Mouse (Mus musculus): ENCODE measurements around the gene Tmem176b. TPM values are rescaled to one million over a fixed set of nuclear protein-coding genes. Genes with fewer than 3 reads are reported as not detected.

The Tmem176b gene
- 0.74 and 4.7 TPM in 2 replicates for total RNA-seq (2012; rRNA removed)

DNA sequence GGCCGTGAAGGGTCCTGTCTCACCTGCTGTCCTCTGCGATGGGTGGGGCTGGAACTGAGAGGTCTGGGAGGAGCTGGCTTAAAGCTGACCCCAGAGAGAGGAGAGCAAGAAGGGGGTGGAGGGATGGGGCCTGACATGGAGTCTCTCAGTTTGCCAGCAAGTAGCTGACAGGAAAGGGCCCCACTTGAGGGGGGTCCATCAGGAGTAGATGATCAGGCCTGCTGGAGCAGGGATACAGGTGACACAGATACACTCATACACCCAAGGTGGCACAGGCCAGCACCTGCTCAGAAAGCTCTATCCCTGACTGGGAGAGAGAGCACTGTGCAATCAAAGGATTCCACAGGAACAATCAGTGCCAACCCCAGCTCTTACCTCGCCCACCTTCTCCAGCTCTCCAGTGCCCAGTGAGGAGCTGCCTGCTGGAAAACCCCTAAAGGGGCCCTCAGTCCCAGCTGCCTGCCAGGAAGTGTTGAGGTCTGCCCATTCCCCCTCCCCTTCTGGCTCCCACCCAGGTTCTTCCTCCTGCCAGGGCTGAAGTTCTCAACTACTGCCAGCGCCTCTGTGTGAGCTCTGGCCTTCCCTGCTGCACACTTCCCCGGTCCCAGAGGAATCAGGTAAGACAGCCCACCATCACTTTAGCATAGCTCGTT lies at the start of gene Tmem176b:
TSS of gene Tmem176b (minus strand) at position 524 of the 653 bp plus-strand sequence.
- in situ Hi-C loops (cut with MboI; ENCODE audit: low sequenced_read_pairs in 2 of 2, unreplicated experiment in 2 of 2) = no loop called here
- Histone ChIP-seq H3K36me3 (ENCODE audit: control insufficient read depth, insufficient read depth, low read length, poor library complexity, severe bottlenecking) (no peaks in the 10 kb centered on the region), H3K27ac (ENCODE audit: insufficient read depth, low read depth, low read length, poor library complexity, severe bottlenecking) (no peak within 1 kb of the TSS), H3K4me3 (ENCODE audit: insufficient read depth in 1 of 2, low read depth in 1 of 2, low read length in 2 of 2, poor library complexity in 1 of 2, severe bottlenecking in 1 of 2) (no peak within 1 kb of the TSS), H3K9ac (ENCODE audit: insufficient read depth, low read depth, low read length, poor library complexity, severe bottlenecking) (no peak within 1 kb of the TSS), H3K9me3 (ENCODE audit: control insufficient read depth, insufficient read depth, low read depth, low read length) (no peaks in the 10 kb centered on the region), H3K4me1 (ENCODE audit: control insufficient read depth in 2 of 2, insufficient read depth in 2 of 2, low read length in 2 of 2, poor library complexity in 1 of 2) (no peaks in the 10 kb centered on the region)
- TF ChIP-seq HCFC1 (IDR thresholded peaks at IDR 0.05; ENCODE audit: borderline replicate concordance, insufficient read depth, low read length) (no peak), ZNF384 (IDR thresholded peaks at IDR 0.05; ENCODE audit: low read depth, low read length) (no peak), CHD2 (IDR thresholded peaks at IDR 0.05; ENCODE audit: low read depth, low read length) (no peak), MAFK (IDR thresholded peaks at IDR 0.05; ENCODE audit: insufficient read depth, low read depth, low read length) (no peak)
- DNase-seq (ENCODE audit: low read depth, low spot score) = no peak

DNA sequence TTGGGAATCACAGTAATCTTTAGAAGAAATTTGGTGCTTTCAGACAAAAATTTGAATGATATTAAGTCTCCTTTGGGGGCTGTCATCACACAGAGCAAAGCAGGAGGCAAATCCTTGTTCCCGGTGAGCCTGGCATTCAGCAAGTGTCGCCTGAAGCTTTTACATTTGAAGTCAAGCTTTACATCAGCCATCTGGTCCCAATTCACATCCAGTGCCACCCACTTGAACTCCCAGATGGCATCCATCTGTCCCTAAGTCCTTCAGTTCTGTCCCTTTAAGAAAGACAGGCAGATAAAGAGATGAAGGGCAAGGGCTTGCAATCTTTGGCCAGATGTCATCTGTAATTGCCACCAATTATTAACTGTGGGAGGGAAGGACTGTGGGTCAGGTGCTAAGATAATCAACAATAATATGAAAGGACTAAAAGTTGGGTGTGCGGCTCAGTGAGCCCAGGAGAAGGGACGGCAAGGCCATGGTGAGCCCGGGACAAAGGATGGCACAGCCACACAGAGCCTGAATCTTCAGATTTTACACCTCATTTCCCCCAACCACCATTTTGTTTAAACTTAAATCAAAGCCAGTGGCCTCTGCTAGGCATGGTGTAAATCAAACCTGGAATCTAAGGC lies 35.3 kb upstream of the Tmem176b start:
- H3K4me3 ChIP-seq (ENCODE audit: insufficient read depth in 1 of 2, low read depth in 1 of 2, low read length in 2 of 2, poor library complexity in 1 of 2, severe bottlenecking in 1 of 2) = no peak overlapping the region
- DNase-seq (ENCODE audit: low read depth, low spot score) = no peak
- no peaks in the 10 kb centered on the region for H3K9me3 ChIP-seq (ENCODE audit: control insufficient read depth, insufficient read depth, low read depth, low read length)
- H3K27ac ChIP-seq (ENCODE audit: insufficient read depth, low read depth, low read length, poor library complexity, severe bottlenecking) = no peak overlapping the region
- no peaks in the 10 kb centered on the region for H3K36me3 ChIP-seq (ENCODE audit: control insufficient read depth, insufficient read depth, low read length, poor library complexity, severe bottlenecking)
- no peak for TF ChIP-seq ZC3H11A (IDR thresholded peaks at IDR 0.05; ENCODE audit: borderline replicate concordance, low read depth, low read length)
- no peak for TF ChIP-seq ZNF384 (IDR thresholded peaks at IDR 0.05; ENCODE audit: low read depth, low read length)
- no peak for TF ChIP-seq MAFK (IDR thresholded peaks at IDR 0.05; ENCODE audit: insufficient read depth, low read depth, low read length)
- TF ChIP-seq CHD2 (IDR thresholded peaks at IDR 0.05; ENCODE audit: low read depth, low read length) = no peak
- TF ChIP-seq HCFC1 (IDR thresholded peaks at IDR 0.05; ENCODE audit: borderline replicate concordance, insufficient read depth, low read length) = no peak
- no peaks in the 10 kb centered on the region for H3K4me1 ChIP-seq (ENCODE audit: control insufficient read depth in 2 of 2, insufficient read depth in 2 of 2, low read length in 2 of 2, poor library complexity in 1 of 2)
- no peak overlapping the region for H3K9ac ChIP-seq (ENCODE audit: insufficient read depth, low read depth, low read length, poor library complexity, severe bottlenecking)
- in situ Hi-C loops (cut with MboI; ENCODE audit: low sequenced_read_pairs in 2 of 2, unreplicated experiment in 2 of 2) = no loop called here

DNA sequence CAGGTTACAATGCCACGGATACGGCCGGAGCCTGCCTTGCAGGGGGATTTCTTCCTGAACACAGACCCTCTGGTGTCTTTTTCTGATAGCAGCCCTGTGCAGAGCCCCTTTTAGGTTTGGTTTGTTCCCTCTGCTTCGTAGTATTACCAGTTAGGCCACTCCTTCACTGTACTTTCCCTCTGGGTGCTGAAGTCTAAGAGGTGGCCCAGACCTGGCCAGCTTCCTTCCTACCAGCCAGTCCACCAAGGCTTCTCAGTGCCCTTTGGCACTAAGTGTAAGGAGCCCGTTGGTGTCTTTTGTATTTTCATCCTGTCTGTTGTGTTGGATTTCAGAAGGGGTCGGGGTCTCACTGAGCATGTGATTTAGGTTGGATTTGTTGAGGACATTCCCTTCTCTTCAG lies 34.2 kb upstream of the Tmem176b start:
- no peak overlapping the region for H3K4me3 ChIP-seq (ENCODE audit: insufficient read depth in 1 of 2, low read depth in 1 of 2, low read length in 2 of 2, poor library complexity in 1 of 2, severe bottlenecking in 1 of 2)
- in situ Hi-C loops (cut with MboI; ENCODE audit: low sequenced_read_pairs in 2 of 2, unreplicated experiment in 2 of 2) = no loop called here
- H3K4me1 ChIP-seq (ENCODE audit: control insufficient read depth in 2 of 2, insufficient read depth in 2 of 2, low read length in 2 of 2, poor library complexity in 1 of 2) = no peaks in the 10 kb centered on the region
- DNase-seq (ENCODE audit: low read depth, low spot score) = no peak
- H3K27ac ChIP-seq (ENCODE audit: insufficient read depth, low read depth, low read length, poor library complexity, severe bottlenecking) = no peak overlapping the region
- H3K9ac ChIP-seq (ENCODE audit: insufficient read depth, low read depth, low read length, poor library complexity, severe bottlenecking) = no peak overlapping the region
- TF ChIP-seq CHD2 (IDR thresholded peaks at IDR 0.05; ENCODE audit: low read depth, low read length) (no peak), ZNF384 (IDR thresholded peaks at IDR 0.05; ENCODE audit: low read depth, low read length) (no peak), HCFC1 (IDR thresholded peaks at IDR 0.05; ENCODE audit: borderline replicate concordance, insufficient read depth, low read length) (no peak), ZC3H11A (IDR thresholded peaks at IDR 0.05; ENCODE audit: borderline replicate concordance, low read depth, low read length) (no peak), MAFK (IDR thresholded peaks at IDR 0.05; ENCODE audit: insufficient read depth, low read depth, low read length) (no peak)
- H3K9me3 ChIP-seq (ENCODE audit: control insufficient read depth, insufficient read depth, low read depth, low read length) = no peaks in the 10 kb centered on the region
- no peaks in the 10 kb centered on the region for H3K36me3 ChIP-seq (ENCODE audit: control insufficient read depth, insufficient read depth, low read length, poor library complexity, severe bottlenecking)

DNA sequence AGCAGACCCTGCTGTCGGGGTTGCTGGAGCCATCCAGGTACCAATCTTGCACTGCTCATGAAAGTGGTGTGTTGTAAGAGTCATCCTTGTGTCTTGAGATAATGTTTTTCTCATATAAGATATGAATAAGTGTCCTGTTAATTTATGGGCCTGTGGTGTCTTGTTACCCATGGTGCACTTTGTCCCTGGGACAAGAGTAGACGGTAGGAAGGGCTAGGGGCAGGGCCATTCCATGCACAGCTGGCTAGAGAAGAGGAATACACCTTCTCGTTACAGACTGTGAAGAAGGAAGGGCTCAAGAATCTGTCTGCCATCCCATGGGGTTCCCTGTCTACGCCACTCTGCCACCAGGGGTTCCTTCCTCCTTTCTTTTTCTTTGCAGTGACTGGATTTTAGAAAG lies 33.3 kb upstream of the Tmem176b start:
- TF ChIP-seq ZC3H11A (IDR thresholded peaks at IDR 0.05; ENCODE audit: borderline replicate concordance, low read depth, low read length) = no peak
- no peak for TF ChIP-seq CHD2 (IDR thresholded peaks at IDR 0.05; ENCODE audit: low read depth, low read length)
- TF ChIP-seq ZNF384 (IDR thresholded peaks at IDR 0.05; ENCODE audit: low read depth, low read length) = no peak
- no peak for TF ChIP-seq HCFC1 (IDR thresholded peaks at IDR 0.05; ENCODE audit: borderline replicate concordance, insufficient read depth, low read length)
- TF ChIP-seq MAFK (IDR thresholded peaks at IDR 0.05; ENCODE audit: insufficient read depth, low read depth, low read length) = no peak
- Histone ChIP-seq H3K36me3 (ENCODE audit: control insufficient read depth, insufficient read depth, low read length, poor library complexity, severe bottlenecking) (no peaks in the 10 kb centered on the region), H3K9ac (ENCODE audit: insufficient read depth, low read depth, low read length, poor library complexity, severe bottlenecking) (no peak overlapping the region), H3K27ac (ENCODE audit: insufficient read depth, low read depth, low read length, poor library complexity, severe bottlenecking) (no peak overlapping the region), H3K9me3 (ENCODE audit: control insufficient read depth, insufficient read depth, low read depth, low read length) (no peaks in the 10 kb centered on the region), H3K4me1 (ENCODE audit: control insufficient read depth in 2 of 2, insufficient read depth in 2 of 2, low read length in 2 of 2, poor library complexity in 1 of 2) (no peaks in the 10 kb centered on the region), H3K4me3 (ENCODE audit: insufficient read depth in 1 of 2, low read depth in 1 of 2, low read length in 2 of 2, poor library complexity in 1 of 2, severe bottlenecking in 1 of 2) (no peak overlapping the region)
- no peak for DNase-seq (ENCODE audit: low read depth, low spot score)
- in situ Hi-C loops (cut with MboI; ENCODE audit: low sequenced_read_pairs in 2 of 2, unreplicated experiment in 2 of 2) = no loop called here
